Mouse (Mus musculus) midbrain, embryonic 12.5 days (tissue): ENCODE data around the gene Thsd7b. TPM values are rescaled to one million over a fixed set of nuclear protein-coding genes. Genes with fewer than 3 reads are reported as not detected.

Source experiments
- ATAC-seq: fragments of 200-750 bp; cut with Nextera tagmentation; 2 replicates; pipeline ENCODE4 v1.8.0; 2017; ENCODE audit warnings: low read depth, moderate TSS enrichment, moderate library complexity; ENCODE audit not compliant: low FRiP score
- H3K27ac ChIP-seq: fragments of 300-500 bp; sonication (generic); replicated peaks from 2 replicates; pipeline ENCODE4 v1.5.1; 2016; ENCODE audit warnings: mild to moderate bottlenecking
- H3K27me3 ChIP-seq: fragments of 300-500 bp; sonication (generic); 2 replicates; pipeline ENCODE4 v1.6.1; 2016; ENCODE audit warnings: mild to moderate bottlenecking
- H3K36me3 ChIP-seq: fragments of 300-500 bp; sonication (generic); 2 replicates; pipeline ENCODE4 v1.6.1; 2016
- H3K4me1 ChIP-seq: fragments of 300-500 bp; sonication (generic); 2 replicates; pipeline ENCODE4 v1.6.1; 2016
- H3K4me2 ChIP-seq: fragments of 300-500 bp; sonication (generic); replicated peaks from 2 replicates; pipeline ENCODE4 v1.6.1; 2016; ENCODE audit warnings: mild to moderate bottlenecking, moderate library complexity
- H3K4me3 ChIP-seq: fragments of 300-500 bp; sonication (generic); 2 replicates; pipeline ENCODE4 v1.5.1; 2016; ENCODE audit warnings: mild to moderate bottlenecking
- H3K9ac ChIP-seq: fragments of 300-500 bp; sonication (generic); replicated peaks from 2 replicates; pipeline ENCODE4 v1.6.1; 2016; ENCODE audit warnings: mild to moderate bottlenecking, moderate library complexity
- H3K9me3 ChIP-seq: fragments of 300-500 bp; sonication (generic); 2 replicates; pipeline ENCODE4 v1.6.1; 2016; ENCODE audit warnings: mild to moderate bottlenecking
- WGBS: fragments of 180-500 bp; shearing (Covaris S2); methylation state at CpG from one replicate; pipeline ENCODE4 v1.1.7; 2016; 5-methylcytosine and 5-hydroxymethylcytosine counted together
- polyA plus RNA-seq: library from polyadenylated mRNA; unstranded; fragments of >200 nt; fragmentation: Nextera tagmentation; extraction: Ambion mirVana; gene quantifications from 2 replicates; pipeline ENCODE4 v1.2.1, GENCODE M21; 2016

The Thsd7b gene
- 6.7 and 9.6 TPM in 2 replicates for polyA plus RNA-seq

- peak within 1 kb of the TSS; percentile 88 for H3K4me2 ChIP-seq
- WGBS, result 1% methylated on average over 45 of the region's 45 CpGs
- no peaks in the 10 kb centered on the region for H3K9me3 ChIP-seq
- no peak within 1 kb of the TSS for H3K27ac ChIP-seq
- H3K27me3 ChIP-seq, result peaks cover 27% of the 10 kb centered on the region
- peak within 1 kb of the TSS; percentile 60 for H3K4me3 ChIP-seq
- H3K36me3 ChIP-seq, result no peaks in the 10 kb centered on the region
- ATAC-seq, result peak; percentile 87
- peaks cover 16% of the 10 kb centered on the region; the same call in 1 of the 2 replicates for H3K4me1 ChIP-seq
- H3K9ac ChIP-seq, result peak within 1 kb of the TSS; percentile 64
Observed at GRCm38 (mm10) chr1:129272982-129273937, at the start of gene Thsd7b. TSS of gene Thsd7b (plus strand) at chr1:129273302.

- Histone ChIP-seq H3K4me3 (no peak overlapping the region), H3K36me3 (no peaks in the 10 kb centered on the region), H3K4me1 (no peaks in the 10 kb centered on the region), H3K9me3 (no peaks in the 10 kb centered on the region), H3K9ac (no peak overlapping the region), H3K27ac (no peak overlapping the region), H3K27me3 (no peaks in the 10 kb centered on the region), H3K4me2 (no peak overlapping the region)
- ATAC-seq, result peak; percentile 70; the same call in 1 of the 2 replicates
- 64% methylated on average over 3 of the region's 3 CpGs for WGBS
Observed at GRCm38 (mm10) chr1:129244292-129244691, 28.8 kb upstream of the Thsd7b start.

DNA sequence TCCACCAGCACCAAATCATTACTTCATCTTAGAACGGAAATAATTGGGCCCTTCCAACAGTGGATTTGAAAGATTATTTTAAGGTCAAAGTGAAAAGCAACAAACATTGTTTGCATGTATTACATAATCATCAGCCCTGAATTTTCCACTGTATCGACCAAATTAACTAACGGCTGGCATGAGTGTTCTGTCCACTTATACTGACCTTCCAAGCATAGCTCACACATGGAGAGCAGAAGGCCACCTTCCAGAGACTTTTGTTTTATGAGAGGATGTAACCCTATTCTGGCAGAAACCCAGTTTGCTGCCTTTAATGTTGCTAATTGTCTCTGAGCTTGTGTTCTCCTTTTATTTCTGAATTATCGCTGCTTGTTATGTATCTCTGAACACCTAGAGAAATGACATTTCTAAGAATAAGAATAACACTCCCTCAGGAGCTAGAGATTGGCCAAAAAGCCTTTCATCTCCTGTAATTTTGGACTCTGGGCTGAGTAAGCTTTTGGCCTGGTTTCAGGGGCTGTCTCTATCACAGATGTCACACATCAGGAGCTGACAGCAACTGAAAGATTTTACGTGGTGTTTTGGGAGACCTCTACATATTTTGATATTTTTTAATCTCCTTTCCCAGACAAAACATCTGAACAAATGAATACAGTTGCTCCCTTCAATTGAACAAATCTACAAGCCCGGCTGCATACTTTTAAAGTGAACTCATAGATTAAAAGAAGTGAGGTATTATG, 22.2 kb upstream of the Thsd7b start:
- no peak for ATAC-seq

GRCm38 (mm10) chr1:129266684-129267083, 6.4 kb upstream of the Thsd7b start:
- no peaks in the 10 kb centered on the region for H3K4me1 ChIP-seq
- WGBS, result 88% methylated on average over 3 of the region's 3 CpGs
- ATAC-seq, result no peak

More for the DNA sequence above, 22.2 kb upstream of the Thsd7b start:
- Histone ChIP-seq H3K36me3 (no peaks in the 10 kb centered on the region), H3K27me3 (no peaks in the 10 kb centered on the region), H3K4me2 (no peak overlapping the region), H3K4me1 (no peaks in the 10 kb centered on the region), H3K9ac (no peak overlapping the region), H3K9me3 (no peaks in the 10 kb centered on the region), H3K27ac (no peak overlapping the region), H3K4me3 (no peak overlapping the region)
- 87% methylated on average over 6 of the region's 6 CpGs for WGBS

GRCm38 (mm10) chr1:129304173-129304572, 31.1 kb downstream of the Thsd7b start:
- 97% methylated on average over 1 of the region's 1 CpGs for WGBS

More at GRCm38 (mm10) chr1:129266684-129267083, 6.4 kb upstream of the Thsd7b start:
- Histone ChIP-seq H3K27ac (no peak overlapping the region), H3K27me3 (no peaks in the 10 kb centered on the region), H3K4me2 (no peak overlapping the region), H3K36me3 (no peaks in the 10 kb centered on the region), H3K4me3 (no peak overlapping the region), H3K9me3 (no peaks in the 10 kb centered on the region), H3K9ac (no peak overlapping the region)

GRCm38 (mm10) chr1:129324388-129324787, 51.3 kb downstream of the Thsd7b start:
- no peak overlapping the region for H3K27ac ChIP-seq
- no peak for ATAC-seq
- H3K9me3 ChIP-seq, result no peaks in the 10 kb centered on the region
- H3K4me3 ChIP-seq, result no peak overlapping the region
- H3K4me1 ChIP-seq, result no peaks in the 10 kb centered on the region
- H3K36me3 ChIP-seq, result no peaks in the 10 kb centered on the region
- no peak overlapping the region for H3K9ac ChIP-seq
- H3K4me2 ChIP-seq, result no peak overlapping the region
- WGBS, result 69% methylated on average over 6 of the region's 6 CpGs
- no peaks in the 10 kb centered on the region for H3K27me3 ChIP-seq

More at GRCm38 (mm10) chr1:129304173-129304572, 31.1 kb downstream of the Thsd7b start:
- H3K4me1 ChIP-seq, result no peaks in the 10 kb centered on the region
- no peak overlapping the region for H3K4me3 ChIP-seq
- H3K27me3 ChIP-seq, result no peaks in the 10 kb centered on the region
- H3K9me3 ChIP-seq, result no peaks in the 10 kb centered on the region
- H3K36me3 ChIP-seq, result no peaks in the 10 kb centered on the region
- H3K27ac ChIP-seq, result no peak overlapping the region
- H3K4me2 ChIP-seq, result no peak overlapping the region
- ATAC-seq, result no peak
- no peak overlapping the region for H3K9ac ChIP-seq

- H3K4me1 ChIP-seq, result no peaks in the 10 kb centered on the region
- ATAC-seq, result no peak
- 70% methylated on average over 2 of the region's 2 CpGs for WGBS
- no peak overlapping the region for H3K4me3 ChIP-seq
- no peak overlapping the region for H3K4me2 ChIP-seq
- no peak overlapping the region for H3K27ac ChIP-seq
- H3K36me3 ChIP-seq, result no peaks in the 10 kb centered on the region
- H3K9me3 ChIP-seq, result no peaks in the 10 kb centered on the region
- no peaks in the 10 kb centered on the region for H3K27me3 ChIP-seq
- H3K9ac ChIP-seq, result no peak overlapping the region
Observed at GRCm38 (mm10) chr1:129324798-129325197, 51.7 kb downstream of the Thsd7b start.

DNA sequence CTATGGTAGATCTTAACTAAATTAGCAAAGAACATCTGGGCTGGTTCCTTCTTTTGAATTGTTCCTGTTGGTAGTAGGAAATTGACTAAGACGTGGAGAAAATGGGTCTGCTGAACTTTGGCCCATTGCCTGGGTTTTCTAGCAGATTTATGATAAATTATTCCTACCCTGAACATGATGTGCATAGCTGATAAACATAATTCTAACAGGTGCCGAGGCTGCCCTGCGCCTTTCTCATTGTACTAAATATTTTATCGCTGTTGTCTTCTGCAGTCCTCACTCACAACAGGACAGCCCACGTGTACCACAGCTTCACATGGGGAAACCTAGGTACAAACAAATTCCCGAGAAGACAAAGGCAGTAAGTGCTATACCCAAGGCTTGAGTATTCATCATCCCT, 83.5 kb downstream of the Thsd7b start:
- H3K4me3 ChIP-seq, result no peak overlapping the region
- peak; percentile 17 for ATAC-seq
- peak overlapping the region; percentile 65 for H3K27ac ChIP-seq
- no peaks in the 10 kb centered on the region for H3K36me3 ChIP-seq
- no peak overlapping the region for H3K9ac ChIP-seq
- H3K27me3 ChIP-seq, result no peaks in the 10 kb centered on the region
- 48% methylated on average over 6 of the region's 6 CpGs for WGBS
- H3K4me1 ChIP-seq, result peaks cover 4% of the 10 kb centered on the region
- no peak overlapping the region for H3K4me2 ChIP-seq
- no peaks in the 10 kb centered on the region for H3K9me3 ChIP-seq

GRCm38 (mm10) chr1:129357378-129357777, 84.3 kb downstream of the Thsd7b start:
- peak overlapping the region; percentile 65; the same call in 1 of the 2 replicates for H3K27ac ChIP-seq
- peak; percentile 94 for ATAC-seq

GRCm38 (mm10) chr1:129363368-129363767, 90.3 kb downstream of the Thsd7b start:
- H3K27me3 ChIP-seq, result no peaks in the 10 kb centered on the region
- no peak overlapping the region for H3K4me2 ChIP-seq
- 92% methylated on average over 4 of the region's 4 CpGs for WGBS
- H3K27ac ChIP-seq, result no peak overlapping the region
- H3K9me3 ChIP-seq, result no peaks in the 10 kb centered on the region
- H3K4me1 ChIP-seq, result no peaks in the 10 kb centered on the region
- H3K9ac ChIP-seq, result no peak overlapping the region
- no peak for ATAC-seq
- no peaks in the 10 kb centered on the region for H3K36me3 ChIP-seq
- no peak overlapping the region for H3K4me3 ChIP-seq

More at GRCm38 (mm10) chr1:129357378-129357777, 84.3 kb downstream of the Thsd7b start:
- H3K4me1 ChIP-seq, result peaks cover 4% of the 10 kb centered on the region
- 46% methylated on average over 2 of the region's 2 CpGs for WGBS
- H3K9me3 ChIP-seq, result no peaks in the 10 kb centered on the region
- H3K4me3 ChIP-seq, result no peak overlapping the region
- H3K27me3 ChIP-seq, result no peaks in the 10 kb centered on the region
- H3K9ac ChIP-seq, result no peak overlapping the region
- no peaks in the 10 kb centered on the region for H3K36me3 ChIP-seq
- peak overlapping the region; percentile 14; the same call in 1 of the 2 replicates for H3K4me2 ChIP-seq

DNA sequence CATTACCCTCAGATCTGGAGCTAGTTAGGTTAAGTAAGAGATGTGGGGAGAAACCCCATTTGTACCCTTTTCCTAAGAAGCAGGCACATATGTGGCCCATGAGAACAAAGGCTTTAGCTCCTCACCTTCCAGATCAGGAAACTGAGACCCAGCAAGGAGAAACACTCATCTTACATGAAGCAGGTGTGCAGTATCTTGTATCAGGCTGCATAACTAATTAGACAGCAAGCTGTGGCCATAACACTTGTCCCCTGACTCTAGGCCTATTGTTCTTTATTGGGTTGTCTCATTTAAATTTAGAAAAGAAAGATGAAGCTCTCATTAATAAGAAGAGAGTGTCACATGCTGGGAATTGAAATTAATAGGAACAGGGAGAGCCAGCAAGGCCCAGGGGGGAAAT, 91.7 kb downstream of the Thsd7b start:
- ATAC-seq, result no peak
- Histone ChIP-seq H3K4me3 (no peak overlapping the region), H3K9me3 (no peaks in the 10 kb centered on the region), H3K27me3 (no peaks in the 10 kb centered on the region), H3K27ac (no peak overlapping the region), H3K9ac (no peak overlapping the region), H3K36me3 (no peaks in the 10 kb centered on the region), H3K4me1 (no peaks in the 10 kb centered on the region), H3K4me2 (no peak overlapping the region)

GRCm38 (mm10) chr1:129365590-129365989, 92.5 kb downstream of the Thsd7b start:
- no peaks in the 10 kb centered on the region for H3K4me1 ChIP-seq
- no peaks in the 10 kb centered on the region for H3K36me3 ChIP-seq
- 58% methylated on average over 1 of the region's 1 CpGs for WGBS
- no peaks in the 10 kb centered on the region for H3K9me3 ChIP-seq
- no peak overlapping the region for H3K4me3 ChIP-seq
- H3K9ac ChIP-seq, result no peak overlapping the region
- H3K27me3 ChIP-seq, result no peaks in the 10 kb centered on the region
- no peak overlapping the region for H3K4me2 ChIP-seq
- no peak for ATAC-seq
- no peak overlapping the region for H3K27ac ChIP-seq
